Mouse (Mus musculus) C3H10T1/2 (cell line): ENCODE data around the gene Zc3h12c. TPM values are rescaled to one million over a fixed set of nuclear protein-coding genes. Genes with fewer than 3 reads are reported as not detected.

Experiments
- polyA plus RNA-seq, 2 experiments: library from polyadenylated mRNA; unstranded; fragments of >200 nt; fragmentation: generic; extraction: Trizol; gene quantifications; one replicate each; pipeline ENCODE4 v1.2.1; 2012; ENCODE audit warnings: missing spikeins in 2 of 2

Gene Zc3h12c
- under 1 TPM; 0.02 to 0.51 TPM for polyA plus RNA-seq

DNA sequence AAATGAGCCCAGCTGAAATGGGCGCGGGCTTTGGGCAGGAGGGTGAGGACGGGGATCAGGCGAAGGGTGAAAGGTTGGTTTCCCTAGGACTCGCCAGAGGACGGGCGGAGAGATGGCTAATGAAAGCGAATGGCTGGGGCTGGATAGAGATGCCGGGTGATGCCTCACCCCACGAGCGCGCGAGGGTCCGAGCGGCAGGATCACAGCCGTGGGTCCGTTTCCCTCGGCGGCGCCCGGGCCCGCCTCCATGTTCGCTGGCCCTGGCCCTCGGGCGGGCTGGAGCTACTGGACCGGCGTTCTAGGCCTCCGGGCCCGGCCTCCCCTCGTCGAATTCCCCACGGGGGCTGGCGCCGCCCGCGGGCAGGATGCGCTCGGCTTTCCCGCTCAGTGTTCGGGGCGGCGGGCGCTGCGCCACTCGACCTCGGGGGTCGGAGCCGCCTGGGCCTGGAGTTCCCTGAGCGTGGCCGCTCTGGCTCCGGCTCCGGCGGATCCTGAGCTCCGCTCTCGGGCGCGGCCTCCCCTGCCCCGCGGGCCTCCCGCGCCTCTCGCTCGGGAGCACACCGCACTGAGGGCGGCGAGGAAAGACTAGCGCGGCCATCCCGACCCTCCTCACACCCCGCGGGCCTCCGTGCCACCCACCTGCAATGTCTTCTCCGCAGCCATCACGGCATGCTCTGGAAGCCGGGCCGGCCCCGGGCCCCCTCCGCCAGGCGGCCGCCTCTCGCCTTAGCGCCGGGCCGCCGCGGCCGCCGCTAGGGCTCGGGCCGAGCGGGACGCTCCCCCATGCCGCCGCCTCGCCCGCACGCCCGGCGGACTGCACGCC, at the start of gene Zc3h12c:
Gene Zc3h12c (minus strand): TSS at position 710 of the 823 bp plus-strand sequence.

Other genes starting within 250 kb of the Zc3h12c start
- 10 to 100 TPM; 18.4 to 32.0 TPM for gene Fdx1, start 205.0 kb downstream of the Zc3h12c start, polyA plus RNA-seq
- gene Rdx, start 121.4 kb downstream of the Zc3h12c start, polyA plus RNA-seq, result 10 to 100 TPM in 1 of 2 experiments, 1 to 10 TPM in 1; 4.4 to 21.5 TPM